Mouse (Mus musculus) myocyte (in vitro differentiated cells): ENCODE measurements around the gene Pan3.

ENCODE experiments used
- CEBPB ChIP-seq: IDR thresholded peaks from 2 replicates; pipeline ENCODE4 v1.6.1; 2011; ENCODE audit warnings: mild to moderate bottlenecking, moderate library complexity; ENCODE audit not compliant: poor library complexity, insufficient read depth, severe bottlenecking
- E2F4 ChIP-seq: IDR thresholded peaks from one replicate; pipeline ENCODE4 v1.6.1; 2011; ENCODE audit warnings: mild to moderate bottlenecking, control low read depth, moderate library complexity; ENCODE audit not compliant: insufficient read depth
- MAX ChIP-seq: IDR thresholded peaks from one replicate; pipeline ENCODE4 v1.6.1; 2011; ENCODE audit warnings: low read depth, mild to moderate bottlenecking, control low read depth
- MYOD1 ChIP-seq, 3 experiments: IDR thresholded peaks; one replicate each; pipeline ENCODE4 v1.6.1; 2011; ENCODE audit warnings: control low read depth in 2 of 3, low read depth in 2 of 3, mild to moderate bottlenecking in 2 of 3, moderate library complexity in 1 of 3; ENCODE audit not compliant: insufficient read length in 2 of 3, control insufficient read depth in 1 of 3
- MYOG ChIP-seq, 3 experiments: IDR thresholded peaks; one replicate each; pipeline ENCODE4 v1.6.1; 2011; ENCODE audit warnings: control low read depth in 2 of 3, low read depth in 2 of 3, mild to moderate bottlenecking in 2 of 3; ENCODE audit not compliant: insufficient read length in 2 of 3, control insufficient read depth in 1 of 3, insufficient read depth in 1 of 3
- POLR2A ChIP-seq: IDR thresholded peaks from one replicate; pipeline ENCODE4 v1.6.1; 2011; ENCODE audit warnings: low read depth, mild to moderate bottlenecking, control low read depth, moderate library complexity; ENCODE audit not compliant: insufficient read length
- POLR2AphosphoS2 ChIP-seq: IDR thresholded peaks from one replicate; pipeline ENCODE4 v1.6.1; 2011; ENCODE audit warnings: low read depth, control low read depth; ENCODE audit not compliant: insufficient read length
- REST ChIP-seq: IDR thresholded peaks from one replicate; pipeline ENCODE4 v1.6.1; 2011; ENCODE audit warnings: mild to moderate bottlenecking, control low read depth, moderate library complexity; ENCODE audit not compliant: insufficient read depth, insufficient read length
- SRF ChIP-seq: IDR thresholded peaks from one replicate; pipeline ENCODE4 v1.6.1; 2011; ENCODE audit warnings: low read depth; ENCODE audit not compliant: control insufficient read depth, insufficient read length
- TCF12 ChIP-seq: IDR thresholded peaks from one replicate; pipeline ENCODE4 v1.6.1; 2011; ENCODE audit warnings: mild to moderate bottlenecking, control low read depth; ENCODE audit not compliant: poor library complexity, insufficient read depth, severe bottlenecking
- USF1 ChIP-seq: IDR thresholded peaks from one replicate; pipeline ENCODE4 v1.6.1; 2011; ENCODE audit warnings: low read depth, mild to moderate bottlenecking, control low read depth, moderate library complexity

DNA sequence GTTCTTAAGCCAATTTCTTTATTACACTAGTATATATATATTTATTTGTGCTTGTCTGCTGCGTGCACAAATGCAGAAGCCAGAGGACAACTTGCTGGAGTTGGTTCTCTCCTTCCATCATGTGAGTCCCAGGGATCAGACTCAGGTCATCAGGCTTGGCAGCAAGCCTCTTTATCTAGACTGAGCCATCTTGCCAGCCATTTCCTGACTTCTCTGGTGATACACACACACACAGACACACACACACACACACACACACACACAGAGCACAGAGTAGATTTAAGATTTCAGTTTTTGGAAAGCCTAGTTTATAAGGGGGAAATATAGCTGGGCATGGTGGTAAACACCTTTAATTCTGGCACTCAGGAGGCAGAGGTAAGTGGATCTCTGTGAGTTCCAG is 155.1 kb downstream of the Pan3 start:
- TF ChIP-seq MAX: no peak
- no peak for TF ChIP-seq POLR2A
- no peak for TF ChIP-seq USF1
- no peak for TF ChIP-seq TCF12
- no peak for TF ChIP-seq MYOG (IDR thresholded peaks at IDR 0.05; ENCODE audit: control insufficient read depth in 1 of 3, insufficient read depth in 1 of 3, insufficient read length in 2 of 3, low read depth in 2 of 3)
- no peak for TF ChIP-seq E2F4
- no peak for TF ChIP-seq CEBPB
- TF ChIP-seq MYOD1 (IDR thresholded peaks at IDR 0.05; ENCODE audit: control insufficient read depth in 1 of 3, insufficient read length in 2 of 3, low read depth in 2 of 3): no peak
- no peak for TF ChIP-seq POLR2AphosphoS2
- no peak for TF ChIP-seq REST
- TF ChIP-seq SRF: no peak
